Mouse (Mus musculus): ENCODE measurements around the gene Oas3. TPM values are rescaled to one million over a fixed set of nuclear protein-coding genes. Genes with fewer than 3 reads are reported as not detected.

Oas3 gene
- total RNA-seq, 4 experiments from 2014 or later = 0.30 to 0.44 (median 0.39) TPM

Other genes with a start within 250 kb of the Oas3 start
- gene Tpcn1, start 189.0 kb downstream of the Oas3 start, total RNA-seq (2022) = 10 to 100 TPM; 33.9 to 44.5 (median 40.0) TPM
- gene Iqcd, start 188.6 kb downstream of the Oas3 start, total RNA-seq (2022) = 1 to 10 TPM in 2 of 4 experiments, under 1 TPM in 2; 0.42 to 1.8 (median 1.1) TPM
- 10 to 100 TPM; 17.0 to 30.2 (median 22.3) TPM for gene Rita1, start 165.1 kb downstream of the Oas3 start, total RNA-seq (2022)
- 10 to 100 TPM; 44.1 to 57.3 (median 56.5) TPM for gene Ddx54, start 164.9 kb downstream of the Oas3 start, total RNA-seq (2022)
- gene Cfap73, start 143.4 kb downstream of the Oas3 start, total RNA-seq (2022) = under 1 TPM in 3 of 4 experiments, not detected in 1; 0.32 to 0.63 (median 0.46) TPM
- gene Rasal1, start 128.8 kb downstream of the Oas3 start, total RNA-seq (2022) = 10 to 100 TPM in 3 of 4 experiments, 1 to 10 TPM in 1; 7.0 to 15.2 (median 12.2) TPM
- 10 to 100 TPM; 16.6 to 17.8 (median 17.3) TPM for gene Dtx1, start 65.7 kb downstream of the Oas3 start, total RNA-seq (2022)
- under 1 TPM; 0.63 to 0.89 (median 0.66) TPM for gene Oas2, start 27.8 kb downstream of the Oas3 start, total RNA-seq (2022)
- not detected for gene Oas1e, start 17.9 kb upstream of the Oas3 start, total RNA-seq (2022)
- gene Oas1c, start 34.9 kb upstream of the Oas3 start, total RNA-seq (2022) = 1 to 10 TPM in 3 of 4 experiments, under 1 TPM in 1; 0.61 to 2.2 (median 1.7) TPM
- not detected for gene Oas1f, start 69.7 kb upstream of the Oas3 start, total RNA-seq (2022)
- not detected for gene Oas1h, start 83.8 kb upstream of the Oas3 start, total RNA-seq (2022)
- 1 to 10 TPM in 3 of 4 experiments, under 1 TPM in 1; 0.38 to 1.3 (median 1.1) TPM for gene Oas1g, start 110.0 kb upstream of the Oas3 start, total RNA-seq (2022)
- 1 to 10 TPM; 2.6 to 3.8 (median 2.8) TPM for gene Oas1a, start 129.9 kb upstream of the Oas3 start, total RNA-seq (2022)
- gene Oas1d, start 136.9 kb upstream of the Oas3 start, total RNA-seq (2022) = not detected
- gene Rph3a, start 232.4 kb upstream of the Oas3 start, total RNA-seq (2022) = 1 to 10 TPM; 3.5 to 9.1 (median 6.0) TPM

Data from adrenal gland, adult 8-10 months (tissue).